Mouse (Mus musculus) frontal cortex, postnatal 25 days (tissue): ENCODE data around the gene Arhgap19.

ENCODE experiments used
- DNase-seq, 2 experiments: peaks; one replicate each; pipeline ENCODE4 v3.0.0; 2022; ENCODE audit warnings: low spot score in 2 of 2

Gene Arhgap19

GRCm38 (mm10) chr19:41831718-41832391 is 30.0 kb upstream of the Arhgap19 start:
- no peak for DNase-seq

DNA sequence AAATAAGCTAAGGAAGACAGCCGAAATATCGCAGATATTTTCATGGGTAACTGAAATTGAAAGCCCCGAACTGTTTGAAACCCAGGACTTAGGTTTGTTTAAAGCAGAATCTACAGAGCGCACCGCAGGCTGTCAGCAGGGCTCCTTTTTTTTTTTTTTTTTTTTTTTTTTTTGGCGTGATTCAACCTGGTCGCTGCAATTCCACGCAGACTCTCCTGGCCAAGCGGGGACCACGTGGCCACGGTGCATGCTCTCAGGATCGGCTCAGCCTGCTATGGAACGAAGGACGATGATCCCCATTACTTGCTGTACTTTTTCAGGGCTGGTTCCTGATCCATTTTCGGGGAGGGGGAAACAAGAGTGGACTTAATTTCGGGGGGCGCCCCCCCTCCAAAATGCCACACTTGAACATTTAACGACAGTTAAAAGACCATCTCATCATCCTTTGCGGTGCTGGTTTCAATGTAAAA is 29.3 kb upstream of the Arhgap19 start:
- peak in 1 of 2 experiments; percentile 13 for DNase-seq

- peak in 1 of 2 experiments; percentile 42 for DNase-seq
Measured at GRCm38 (mm10) chr19:41830106-41831031, 28.5 kb upstream of the Arhgap19 start.

- DNase-seq, result peak; percentile 91 to 93
Measured at GRCm38 (mm10) chr19:41829381-41830105, 27.7 kb upstream of the Arhgap19 start, which contains the start of gene Frat1. Gene Frat1, plus strand, starts transcription at chr19:41829970.

- no peak for DNase-seq
Measured at GRCm38 (mm10) chr19:41828941-41829340, 27.1 kb upstream of the Arhgap19 start.

DNA sequence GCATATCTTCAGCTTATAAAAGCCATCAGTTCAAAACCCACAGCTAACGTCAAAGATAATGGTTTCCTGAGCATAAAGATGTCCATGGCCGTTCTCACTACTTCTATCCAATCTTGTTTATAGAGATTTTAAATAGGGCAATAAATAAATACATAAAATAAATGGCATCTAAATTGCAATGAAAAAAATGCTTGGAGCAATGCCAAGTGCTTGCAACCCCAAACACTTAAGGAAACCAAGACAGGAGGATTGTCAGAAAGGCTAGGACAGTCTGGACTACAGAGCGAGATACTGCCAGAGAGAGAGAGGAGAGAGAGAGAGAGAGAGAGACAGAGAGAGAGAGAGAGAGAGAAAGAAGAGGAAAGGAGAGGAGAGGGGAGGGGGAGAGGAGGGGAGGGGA is 24.7 kb upstream of the Arhgap19 start:
- no peak for DNase-seq

DNA sequence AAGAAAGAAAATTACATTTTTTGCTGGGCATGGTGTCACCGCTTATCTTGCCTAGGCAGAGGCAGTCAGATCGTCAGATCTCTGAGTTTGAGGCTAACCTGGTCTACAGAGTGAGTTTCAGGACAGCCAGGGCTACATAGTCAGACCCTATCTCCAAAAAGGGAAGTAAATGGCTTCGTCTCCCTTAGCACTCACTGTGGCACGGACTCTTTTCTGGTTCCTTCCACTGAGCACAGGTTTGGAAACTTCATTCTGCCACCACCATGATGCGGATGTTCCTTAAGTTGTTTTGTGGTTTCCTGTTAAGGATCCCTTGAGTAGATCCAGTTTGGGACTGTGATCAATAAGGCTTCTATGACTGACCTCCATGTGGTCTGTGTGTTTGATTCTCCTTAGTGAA is 23.1 kb upstream of the Arhgap19 start:
- no peak for DNase-seq

GRCm38 (mm10) chr19:41822589-41822988 is 20.7 kb upstream of the Arhgap19 start:
- no peak for DNase-seq

DNA sequence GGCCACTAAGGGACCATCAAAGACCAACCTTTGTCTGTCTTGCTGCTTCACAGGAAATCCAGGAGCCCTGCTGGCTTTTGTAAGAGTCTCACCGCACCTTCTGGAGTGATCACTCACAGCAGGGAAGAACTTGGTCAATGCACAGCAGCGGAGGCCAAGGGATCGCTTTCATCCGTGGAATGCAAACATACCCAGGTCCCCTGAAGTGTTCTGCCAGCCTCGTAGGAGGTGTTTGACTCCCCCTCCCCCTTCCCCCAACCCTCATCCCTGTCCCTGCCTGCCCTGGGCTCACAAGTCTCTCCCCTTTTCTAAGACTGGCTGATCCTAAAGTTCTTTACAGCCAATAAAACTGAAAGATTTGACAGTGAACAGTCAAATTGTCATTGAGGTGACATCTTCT is 19.6 kb upstream of the Arhgap19 start:
- no peak for DNase-seq

- DNase-seq, result no peak
Measured at GRCm38 (mm10) chr19:41818749-41819148, 16.9 kb upstream of the Arhgap19 start.

- no peak for DNase-seq
Measured at GRCm38 (mm10) chr19:41817325-41817724, 15.5 kb upstream of the Arhgap19 start.

DNA sequence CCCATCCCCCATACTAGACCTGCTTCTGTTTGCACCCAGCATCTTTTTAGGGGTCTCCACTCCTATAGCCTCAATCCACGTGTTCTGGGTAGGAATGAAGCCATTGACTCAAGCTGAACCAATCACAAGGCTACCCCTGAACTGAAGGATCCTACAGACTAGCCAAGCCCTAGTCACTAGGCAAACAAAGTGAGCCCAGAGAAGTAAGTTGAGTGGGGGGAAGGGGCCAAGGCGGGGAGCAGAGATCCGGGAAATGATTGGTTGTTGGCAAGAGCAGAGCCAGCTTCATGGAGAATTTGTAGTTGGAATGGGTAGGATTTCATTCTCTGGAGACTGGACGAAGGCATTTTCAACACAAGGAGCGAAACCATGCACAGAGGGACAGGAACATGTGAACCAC is 15.1 kb upstream of the Arhgap19 start:
- no peak for DNase-seq

GRCm38 (mm10) chr19:41816410-41816809 is 14.6 kb upstream of the Arhgap19 start:
- no peak for DNase-seq

DNA sequence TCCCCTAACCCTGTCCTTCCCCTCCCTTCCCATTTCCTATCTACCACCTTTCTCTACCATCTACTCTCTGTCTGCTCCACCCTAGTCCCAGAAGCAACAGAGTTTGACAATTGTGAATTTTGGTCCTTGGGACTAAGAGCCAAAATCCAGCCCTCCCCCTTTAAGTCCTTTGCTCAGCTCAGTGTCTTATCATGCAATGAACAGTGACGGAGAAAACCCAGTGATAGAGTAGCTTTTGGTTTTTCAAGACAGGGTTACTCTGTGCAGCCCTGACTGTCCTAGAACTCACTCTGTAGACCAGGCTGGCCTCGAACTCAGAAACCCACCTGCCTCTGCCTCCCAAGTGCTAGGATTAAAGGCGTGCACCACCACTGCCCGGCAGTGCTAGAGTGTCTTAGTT is 11.5 kb upstream of the Arhgap19 start:
- no peak for DNase-seq

DNA sequence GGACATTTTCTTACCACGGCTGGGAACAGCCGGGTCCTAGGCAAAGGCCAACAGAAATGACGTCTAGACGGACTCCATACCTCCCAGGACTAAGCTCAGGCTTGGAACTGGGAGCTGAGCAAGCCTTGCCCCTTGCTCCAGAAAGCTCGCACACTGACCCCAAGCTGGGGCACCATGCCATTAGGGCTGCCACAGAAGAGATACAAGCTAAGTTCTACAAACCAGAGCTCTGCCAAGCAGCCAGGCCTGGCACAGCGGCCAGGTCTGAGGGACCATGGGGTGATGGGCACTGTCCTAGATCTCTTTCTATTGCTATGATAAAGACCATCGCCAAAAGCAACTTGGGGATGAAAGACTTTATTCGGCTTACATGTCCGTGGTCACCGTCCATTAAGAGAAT is 10.7 kb upstream of the Arhgap19 start:
- no peak for DNase-seq

GRCm38 (mm10) chr19:41810074-41810473 is 8.2 kb upstream of the Arhgap19 start:
- DNase-seq, result no peak

DNA sequence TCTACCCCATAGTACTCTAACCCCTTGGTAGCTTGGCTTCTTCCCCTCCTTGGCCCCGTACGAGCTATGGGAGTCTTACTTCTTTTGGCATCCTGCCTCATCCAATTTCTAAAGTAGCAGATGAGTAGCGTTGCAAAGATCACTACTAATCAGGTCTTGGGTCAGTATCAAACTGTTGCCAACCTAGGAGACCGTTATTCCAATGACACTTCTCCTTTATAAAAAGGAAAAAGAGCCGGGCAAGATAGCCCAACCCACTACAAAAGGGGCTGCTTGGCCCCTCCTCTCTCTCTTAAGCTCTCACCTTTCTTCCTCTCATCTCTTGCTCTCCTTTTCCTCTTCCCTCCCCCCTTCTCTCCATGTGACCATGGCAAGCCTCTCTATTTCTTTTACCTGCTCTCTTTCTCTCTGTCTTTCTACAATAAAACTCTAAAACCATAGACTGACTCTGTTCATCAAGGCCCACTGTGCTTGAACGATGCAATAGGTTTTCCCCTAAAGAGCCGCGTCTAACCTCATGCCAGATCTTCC is 6.3 kb upstream of the Arhgap19 start:
- no peak for DNase-seq

GRCm38 (mm10) chr19:41807497-41807896 is 5.7 kb upstream of the Arhgap19 start:
- no peak for DNase-seq

GRCm38 (mm10) chr19:41805831-41806230 is 4.0 kb upstream of the Arhgap19 start:
- DNase-seq, result no peak

DNA sequence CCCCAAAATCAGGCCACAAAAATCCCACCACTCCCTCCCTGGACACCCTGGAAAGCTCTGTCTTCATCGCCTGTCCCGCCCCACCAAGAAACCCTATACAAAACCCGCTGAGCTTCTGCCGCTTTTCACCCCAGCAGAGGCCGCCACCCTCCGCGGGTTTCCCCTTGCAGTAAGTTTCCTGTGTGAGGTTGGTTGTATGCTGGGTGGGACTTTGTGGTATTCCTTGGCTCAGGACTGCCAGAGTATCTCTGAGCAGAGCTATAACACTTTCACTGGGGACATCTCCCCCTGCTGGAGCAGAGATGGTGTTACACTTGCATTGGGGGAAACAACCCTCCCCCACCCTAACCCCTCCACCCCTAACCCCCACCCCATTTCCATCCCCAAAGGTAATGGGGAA is 1.5 kb upstream of the Arhgap19 start:
- DNase-seq, result no peak

DNA sequence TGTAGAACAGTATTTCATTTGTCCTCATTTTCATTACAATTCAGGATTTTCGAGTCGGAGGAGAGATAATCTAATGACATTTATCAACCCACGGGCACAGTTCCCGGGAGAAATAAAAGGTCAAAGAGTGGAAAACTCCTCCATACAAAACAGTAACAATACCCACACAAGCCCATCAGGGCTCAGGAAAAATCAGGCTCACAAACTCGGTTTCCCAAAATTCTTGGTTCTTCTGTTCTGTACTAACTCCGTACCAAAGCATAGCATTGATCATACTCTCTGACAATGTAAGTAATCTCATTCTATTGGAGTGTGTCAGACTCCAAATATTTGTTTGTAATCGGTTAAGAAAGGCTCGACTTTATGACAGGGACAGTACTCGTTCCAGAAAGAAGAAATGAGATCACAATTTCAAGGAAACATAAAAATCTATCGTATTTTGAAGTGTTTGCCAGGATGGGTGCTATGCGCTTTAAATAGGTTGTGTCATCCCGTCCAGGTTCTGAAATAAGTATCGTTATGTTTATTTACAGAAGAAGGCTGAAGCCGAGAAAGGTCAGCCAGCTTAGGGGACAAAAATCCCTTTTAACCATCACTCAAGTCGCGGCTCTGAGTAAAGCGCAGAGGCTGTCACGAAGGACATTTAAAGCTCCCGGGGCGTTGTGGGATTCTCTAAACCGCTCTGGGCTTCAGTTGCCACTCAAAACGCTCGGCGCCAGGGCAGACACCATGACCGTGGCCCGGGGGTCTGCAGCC is 683 bp downstream of the Arhgap19 start:
- no peak for DNase-seq
